ENCODE assay signal across 34 mouse cellular contexts in genomic region chr2:25288734-25289345, GRCm38 (mm10). TPM values are rescaled to one million over a fixed set of nuclear protein-coding genes. Genes with fewer than 3 reads are reported as not detected.
DNase-seq lines count a peak whose midpoint lies in the region; ATAC-seq and TF ChIP-seq lines count a peak whose summit lies in the region.
"Had no signal": no experiment of that assay in that cellular context is flagged by ENCODE, and none has a peak within 500 bp of the region (broad histone marks: within the 10 kb centered on the region; RNA-seq: fewer than 3 reads in every experiment).

No protein-coding gene starts in this region.

- TF ChIP-seq CTCF in layer of hippocampus, adult 2 months (conservative IDR thresholded peaks at IDR 0.05), result no peak
- TF ChIP-seq CTCF in olfactory bulb, adult 2 months (IDR thresholded peaks at IDR 0.05; ENCODE audit: insufficient read depth, low read depth, low read length), result no peak

- H3K4me1 ChIP-seq in olfactory bulb, adult 2 months (ENCODE audit: control insufficient read depth, insufficient read depth, low read length), result peaks cover 64% of the 10 kb centered on the region

- H3K27ac ChIP-seq in layer of hippocampus, adult 2 months, result peak overlapping the region; percentile 92; the same call in 1 of the 2 replicates
- H3K27ac ChIP-seq in olfactory bulb, adult 2 months (ENCODE audit: insufficient read depth, low read depth, low read length), result no peak overlapping the region
- H3K27ac ChIP-seq: hindbrain, embryonic 12.5 days; limb, embryonic 12.5 days; liver, embryonic 15.5 days; neural tube, embryonic 15.5 days had no signal

- peak; percentile 61 for DNase-seq in cerebellum, adult 9-10 months
- DNase-seq in layer of hippocampus, adult 2 months (ENCODE audit: low spot score in 2 of 2), result peak in 1 of 2 experiments; percentile 19
- no peak for DNase-seq in layer of hippocampus, postnatal 25 days (ENCODE audit: extremely low spot score in 1 of 2, low spot score in 1 of 2)
- no peak for DNase-seq in gastrocnemius, postnatal 10 days
- no peak for DNase-seq in heart, adult 18-20 months
- DNase-seq: adrenal gland, postnatal 25 days; gastrocnemius, postnatal 14 days; heart, adult 11 months; heart, postnatal 36 days; layer of hippocampus, adult 9-11 months; lung, embryonic 14.5 days; midbrain, embryonic 14.5 days; spleen, adult 18-20 months; thymus, postnatal 14 days had no signal

- TF ChIP-seq POLR2A in olfactory bulb, adult 2 months (IDR thresholded peaks at IDR 0.05; ENCODE audit: insufficient read depth, low read depth, low read length), result 0 out of 2 replicates have a peak, but pooled peaks have one; percentile 29

- no peak overlapping the region for H3K4me3 ChIP-seq in layer of hippocampus, adult 2 months
- no peak overlapping the region for H3K4me3 ChIP-seq in olfactory bulb, adult 2 months (ENCODE audit: insufficient read depth, low read depth, low read length)
- H3K4me3 ChIP-seq: erythroblast, embryonic 14.5 days; limb, embryonic 12.5 days; liver, embryonic 15.5 days had no signal

- WGBS in olfactory bulb, adult 2 months, result 66% methylated on average over 7 of the region's 7 CpGs

- no peak for ATAC-seq in cerebellum, adult (ENCODE audit: insufficient number of reproducible peaks, low FRiP score, low TSS enrichment)
- ATAC-seq: CD4-positive, CD25-positive, alpha-beta regulatory T cell, adult 4 months; hindbrain, postnatal 0 days; intestine, embryonic 16.5 days had no signal

RNA-seq across cellular contexts. Expression of gene Lrrc26, which starts 0.9 kb away (rescaled TPM):
- not detected for total RNA-seq in layer of hippocampus, adult 2 months (2021)
- total RNA-seq in layer of hippocampus, postnatal 25 days (2021), result not detected
- not detected in 2 replicates for polyA plus RNA-seq in olfactory bulb, adult 2 months (2012; ENCODE audit: insufficient read depth, insufficient read length, low replicate concordance, missing spikeins)
- total RNA-seq in gastrocnemius, postnatal 10 days (2021), result under 1 TPM in 1 of 2 experiments, not detected in 1; 0.26 TPM
- under 1 TPM in 1 of 2 experiments, not detected in 1; 0.23 TPM for total RNA-seq in heart, adult 18-20 months (2021)
- total RNA-seq: adrenal gland, postnatal 25 days; common myeloid progenitor, adult 5-6 weeks; gastrocnemius, postnatal 14 days; heart, postnatal 36 days; left cerebral cortex, adult 18-20 months; left cerebral cortex, postnatal 14 days; liver, adult 2 months; monocyte, adult 5-6 weeks had no signal
- polyA plus RNA-seq: CD4-positive, CD25-positive, alpha-beta regulatory T cell, adult 4 months; erythroblast, embryonic 14.5 days; forebrain, embryonic 11.5 days; heart, embryonic 11.5 days; hindbrain, embryonic 12.5 days; limb, embryonic 12.5 days; liver, embryonic 15.5 days had no signal

RNA-seq across cellular contexts. Expression of gene Tmem210, which starts 0.9 kb away (rescaled TPM):
- not detected for total RNA-seq in layer of hippocampus, adult 2 months (2021)
- total RNA-seq in layer of hippocampus, postnatal 25 days (2021), result not detected
- not detected in 2 replicates for polyA plus RNA-seq in olfactory bulb, adult 2 months (2012; ENCODE audit: insufficient read depth, insufficient read length, low replicate concordance, missing spikeins)
- total RNA-seq in gastrocnemius, postnatal 10 days (2021), result not detected
- total RNA-seq in heart, adult 18-20 months (2021), result not detected
- total RNA-seq: adrenal gland, postnatal 25 days; common myeloid progenitor, adult 5-6 weeks; gastrocnemius, postnatal 14 days; heart, postnatal 36 days; hindbrain, postnatal 0 days; left cerebral cortex, adult 18-20 months; left cerebral cortex, postnatal 14 days; liver, adult 2 months; monocyte, adult 5-6 weeks had no signal
- polyA plus RNA-seq: CD4-positive, CD25-positive, alpha-beta regulatory T cell, adult 4 months; embryonic facial prominence, embryonic 14.5 days; erythroblast, embryonic 14.5 days; forebrain, embryonic 11.5 days; heart, embryonic 11.5 days; heart, embryonic 16.5 days; hindbrain, embryonic 12.5 days; hindbrain, postnatal 0 days; intestine, embryonic 16.5 days; large intestine, adult 2 months; limb, embryonic 12.5 days; liver, adult 2 months; liver, embryonic 15.5 days; lung, embryonic 14.5 days; midbrain, embryonic 14.5 days; neural tube, embryonic 15.5 days had no signal

RNA-seq across cellular contexts. Expression of gene Anapc2, which starts 16.6 kb away (rescaled TPM):
- 10 to 100 TPM; 84.6 to 84.7 TPM for total RNA-seq in layer of hippocampus, adult 2 months (2021)
- total RNA-seq in layer of hippocampus, postnatal 25 days (2021), result 10 to 100 TPM; 85.1 to 86.5 TPM
- not detected in 2 replicates for polyA plus RNA-seq in olfactory bulb, adult 2 months (2012; ENCODE audit: insufficient read depth, insufficient read length, low replicate concordance, missing spikeins)
- 10 to 100 TPM; 35.2 to 52.2 TPM for total RNA-seq in gastrocnemius, postnatal 10 days (2021)
- total RNA-seq in heart, adult 18-20 months (2021), result 10 to 100 TPM; 35.3 to 38.8 TPM

RNA-seq across cellular contexts. Expression of gene Ssna1, which starts 16.6 kb away (rescaled TPM):
- total RNA-seq in layer of hippocampus, adult 2 months (2021), result 10 to 100 TPM; 64.5 to 69.3 TPM
- 10 to 100 TPM; 69.2 to 71.6 TPM for total RNA-seq in layer of hippocampus, postnatal 25 days (2021)
- polyA plus RNA-seq in olfactory bulb, adult 2 months (2012; ENCODE audit: insufficient read depth, insufficient read length, low replicate concordance, missing spikeins), result not detected in 2 replicates
- total RNA-seq in gastrocnemius, postnatal 10 days (2021), result 10 to 100 TPM; 39.5 to 40.3 TPM
- 10 to 100 TPM; 38.2 to 42.6 TPM for total RNA-seq in heart, adult 18-20 months (2021)

RNA-seq across cellular contexts. Expression of gene Tprn, which starts 26.4 kb away (rescaled TPM):
- 10 to 100 TPM; 21.5 to 23.8 TPM for total RNA-seq in layer of hippocampus, adult 2 months (2021)
- total RNA-seq in layer of hippocampus, postnatal 25 days (2021), result 10 to 100 TPM; 27.0 to 29.4 TPM
- polyA plus RNA-seq in olfactory bulb, adult 2 months (2012; ENCODE audit: insufficient read depth, insufficient read length, low replicate concordance, missing spikeins), result not detected in 2 replicates
- 1 to 10 TPM; 4.7 to 6.8 TPM for total RNA-seq in gastrocnemius, postnatal 10 days (2021)
- total RNA-seq in heart, adult 18-20 months (2021), result 1 to 10 TPM; 7.4 to 7.7 TPM
